Mouse (Mus musculus): ENCODE data around the gene Shank3.
A peak's percentile ranks its signal among the peaks of the same experiment; 100 is the strongest.

Gene Shank3

GRCm38 (mm10) chr15:89557179-89557995 lies 58.0 kb downstream of the Shank3 start:
- DNase-seq (ENCODE audit: low spot score) = no peak

- no peak for DNase-seq (ENCODE audit: low spot score)
These were observed 58.6 kb downstream of the Shank3 start for GRCm38 (mm10) chr15:89557996-89558390.

GRCm38 (mm10) chr15:89559202-89559731 lies 59.8 kb downstream of the Shank3 start:
- no peak for DNase-seq (ENCODE audit: low spot score)

GRCm38 (mm10) chr15:89568114-89568513 lies 68.7 kb downstream of the Shank3 start, which contains the start of gene Acr:
Gene Acr, plus strand, starts transcription at chr15:89568326.
- no peak for DNase-seq (ENCODE audit: low spot score)

GRCm38 (mm10) chr15:89572147-89572546 lies 72.7 kb downstream of the Shank3 start:
- DNase-seq (ENCODE audit: low spot score) = no peak

- peak; percentile 7 for DNase-seq (ENCODE audit: low spot score)
These were observed 83.1 kb downstream of the Shank3 start for GRCm38 (mm10) chr15:89582494-89582893.

GRCm38 (mm10) chr15:89585101-89585500 lies 85.7 kb downstream of the Shank3 start:
- DNase-seq (ENCODE audit: low spot score) = no peak

GRCm38 (mm10) chr15:89585631-89586030 lies 86.2 kb downstream of the Shank3 start:
- DNase-seq (ENCODE audit: low spot score) = peak; percentile 33

- no peak for DNase-seq (ENCODE audit: low spot score)
These were observed 89.7 kb downstream of the Shank3 start for GRCm38 (mm10) chr15:89589146-89589545.

- no peak for DNase-seq (ENCODE audit: low spot score)
These were observed 91.9 kb downstream of the Shank3 start for GRCm38 (mm10) chr15:89591317-89591716.

GRCm38 (mm10) chr15:89591723-89592455 lies 92.5 kb downstream of the Shank3 start, which contains the start of gene Rabl2:
Gene Rabl2, minus strand, starts transcription at chr15:89591923.
- peak; percentile 92 for DNase-seq (ENCODE audit: low spot score)

GRCm38 (mm10) chr15:89592548-89592947 lies 93.1 kb downstream of the Shank3 start:
- peak; percentile 40 for DNase-seq (ENCODE audit: low spot score)

- no peak for DNase-seq (ENCODE audit: low spot score)
These were observed 106.6 kb downstream of the Shank3 start for GRCm38 (mm10) chr15:89605822-89606570.

GRCm38 (mm10) chr15:89607480-89607879 lies 108.1 kb downstream of the Shank3 start:
- DNase-seq (ENCODE audit: low spot score) = no peak

GRCm38 (mm10) chr15:89607888-89608287 lies 108.5 kb downstream of the Shank3 start:
- DNase-seq (ENCODE audit: low spot score) = no peak
